In genomic region chr2:77518693-77519092, GRCm38 (mm10) we compare ENCODE assay signal across 8 mouse cellular contexts.
DNase-seq lines count a peak whose midpoint lies in the region; ATAC-seq and TF ChIP-seq lines count a peak whose summit lies in the region.

No protein-coding gene starts in this region.

- ATAC-seq in megakaryocyte-erythroid progenitor cell, adult 5-6 weeks (replicated peaks; ENCODE audit: low FRiP score, low TSS enrichment, poor library complexity, severe bottlenecking), result peak; percentile 35

- peak overlapping the region; percentile 60 for H3K4me3 ChIP-seq in embryonic fibroblast, embryonic 13.5 days (ENCODE audit: insufficient read depth, low read length)
- peak overlapping the region; percentile 46 for H3K4me3 ChIP-seq in kidney, adult 2 months (ENCODE audit: insufficient read depth, low read depth, low read length)

- no peak for TF ChIP-seq POLR2A in embryonic fibroblast, embryonic 13.5 days (IDR thresholded peaks at IDR 0.05; ENCODE audit: low read depth, low read length)
- no peak for TF ChIP-seq POLR2A in kidney, adult 2 months (IDR thresholded peaks at IDR 0.05; ENCODE audit: low read depth, low read length)

- no peaks in the 10 kb centered on the region for H3K27me3 ChIP-seq in kidney, adult 2 months (replicated peaks; ENCODE audit: control insufficient read depth, insufficient read depth, low read length)

- no peaks in the 10 kb centered on the region for H3K4me1 ChIP-seq in embryonic fibroblast, embryonic 13.5 days (ENCODE audit: control insufficient read depth, insufficient read depth, low read length)
- peaks cover 6% of the 10 kb centered on the region; the same call in 1 of the 2 replicates for H3K4me1 ChIP-seq in kidney, adult 2 months (ENCODE audit: control insufficient read depth, insufficient read depth, low read length)

- no peak for TF ChIP-seq CTCF in embryonic fibroblast, embryonic 13.5 days (IDR thresholded peaks at IDR 0.05; ENCODE audit: borderline replicate concordance, insufficient read depth, low read length)
- TF ChIP-seq CTCF in kidney, adult 2 months (conservative IDR thresholded peaks at IDR 0.05; ENCODE audit: insufficient read depth, insufficient read length, low read depth, low read length), result peak; percentile 46

- WGBS in kidney, adult 2 months, result 10% methylated on average over 8 of the region's 8 CpGs

- no peaks in the 10 kb centered on the region for H3K36me3 ChIP-seq in kidney, adult 2 months (ENCODE audit: control insufficient read depth, insufficient read depth, low read length)

- no peak overlapping the region for H3K27ac ChIP-seq in embryonic fibroblast, embryonic 13.5 days (ENCODE audit: insufficient read depth, low read length)
- H3K27ac ChIP-seq in kidney, adult 2 months (ENCODE audit: insufficient read depth, low read depth, low read length), result no peak overlapping the region; the same call in 1 of the 2 replicates

- peak; percentile 29 for DNase-seq in embryo, embryonic 10 days (ENCODE audit: low spot score)
- peak; percentile 38 for DNase-seq in kidney, adult 2 months
- DNase-seq in ovary, postnatal 10 days (ENCODE audit: low spot score), result no peak
- DNase-seq in layer of hippocampus, adult 9-11 months, result no peak
- no peak for DNase-seq in right cerebral cortex, postnatal 25 days
- DNase-seq in frontal cortex, adult 2 months (ENCODE audit: extremely low spot score in 1 of 2, low spot score in 1 of 2), result no peak

Comparison
In these comparisons a context has a peak if more than half of its experiments do, and no peak if none do; other contexts are left out.
1. DNase-seq: peak in embryo, embryonic 10 days (single experiment) and kidney, adult 2 months (single experiment); none in ovary, postnatal 10 days (single experiment), layer of hippocampus, adult 9-11 months (single experiment), right cerebral cortex, postnatal 25 days (single experiment) and frontal cortex, adult 2 months (0 of 2).